Mouse (Mus musculus) gastrocnemius, postnatal 36 days (tissue): ENCODE data around the gene Tmcc3. TPM values are rescaled to one million over a fixed set of nuclear protein-coding genes. Genes with fewer than 3 reads are reported as not detected.

ENCODE experiments used
- DNase-seq, 2 experiments: peaks; one replicate each; pipeline ENCODE4 v3.0.0; 2022
- intact Hi-C: fragments of 180-260 bp; cut with DNase I; formaldehyde crosslinking; loops from one replicate; pipeline ENCODE4 v1.15.1; 2025
- total RNA-seq, 2 experiments: library from RNA; stranded (reverse); gene quantifications; 2 replicates each; pipeline ENCODE4 v1.2.3; 2021

Gene Tmcc3
- total RNA-seq, 2 experiments from 2014 or later = 17.3 to 19.3 TPM

DNA sequence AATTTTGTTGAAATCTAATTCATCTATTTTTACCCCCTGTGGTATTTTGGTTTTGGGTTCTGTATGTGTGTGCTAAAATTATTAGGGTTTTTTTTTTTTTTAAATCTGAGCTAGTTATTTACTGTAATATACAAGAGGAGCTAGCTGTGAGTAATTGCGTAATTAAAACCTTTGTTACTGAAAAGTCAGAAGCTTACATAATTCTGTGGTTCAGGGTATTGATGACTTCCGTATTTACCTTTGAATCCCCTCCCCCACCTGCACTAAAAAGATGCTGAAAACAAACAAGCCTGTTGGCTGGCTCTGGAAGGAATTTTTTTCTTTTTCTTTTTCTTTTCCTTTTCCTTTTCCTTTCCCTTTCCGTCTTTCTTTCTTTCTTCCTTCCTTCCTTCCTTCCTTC lies 42.7 kb downstream of the Tmcc3 start:
- intact Hi-C loops = no loop called here
- no peak for DNase-seq

DNA sequence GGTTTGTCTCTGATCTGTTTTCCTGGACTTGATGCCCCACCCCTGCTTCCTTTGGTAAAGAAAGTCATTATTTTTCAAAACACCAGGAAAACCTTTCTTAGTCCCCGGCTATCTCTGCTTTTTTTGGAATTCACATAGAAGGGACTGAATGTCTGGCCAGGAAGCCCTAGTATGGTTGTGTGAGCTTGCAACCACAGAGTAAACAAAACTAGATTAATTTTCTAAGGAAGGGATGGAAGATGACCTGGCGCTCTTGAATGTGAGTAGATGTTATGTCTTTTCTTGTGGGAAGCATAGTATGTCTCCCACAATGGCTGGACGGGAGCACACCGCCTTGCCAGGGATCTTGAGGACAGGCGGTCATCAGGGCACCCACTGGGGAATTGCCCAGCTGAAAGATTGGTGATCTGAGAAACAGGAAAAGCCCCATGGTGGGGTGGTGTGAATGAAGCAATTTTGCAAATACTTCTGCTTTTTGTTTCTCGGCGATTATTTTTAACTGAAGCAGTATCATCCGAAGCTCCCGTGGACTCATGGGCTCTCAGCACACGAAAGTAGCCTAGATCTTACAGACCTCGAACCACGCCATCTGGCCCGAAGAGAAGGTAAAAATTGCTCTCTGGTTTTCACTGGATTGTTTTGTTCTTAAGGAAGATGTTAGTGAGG lies 44.9 kb downstream of the Tmcc3 start:
- intact Hi-C loops = no loop called here
- DNase-seq = no peak

DNA sequence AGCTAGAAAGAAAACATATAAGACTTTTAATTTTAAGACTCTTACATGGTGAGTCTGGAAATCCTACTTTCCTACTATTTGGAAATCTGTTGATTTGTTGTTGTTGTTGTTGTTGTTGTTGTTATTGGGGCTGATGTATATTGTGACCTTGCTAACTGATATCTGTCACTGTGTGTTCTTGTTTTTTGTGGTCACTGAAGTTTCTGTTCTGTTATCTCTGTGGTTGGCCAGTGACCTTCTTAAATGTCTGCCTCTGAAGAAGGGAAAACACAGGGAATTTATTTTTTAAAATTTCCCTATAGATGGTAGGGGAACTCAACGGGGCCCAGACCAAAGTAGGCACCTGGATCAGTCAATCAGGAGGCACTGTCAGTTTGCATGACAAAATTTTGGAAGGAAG lies 48.9 kb downstream of the Tmcc3 start:
- DNase-seq = no peak
- intact Hi-C loops = no loop called here

DNA sequence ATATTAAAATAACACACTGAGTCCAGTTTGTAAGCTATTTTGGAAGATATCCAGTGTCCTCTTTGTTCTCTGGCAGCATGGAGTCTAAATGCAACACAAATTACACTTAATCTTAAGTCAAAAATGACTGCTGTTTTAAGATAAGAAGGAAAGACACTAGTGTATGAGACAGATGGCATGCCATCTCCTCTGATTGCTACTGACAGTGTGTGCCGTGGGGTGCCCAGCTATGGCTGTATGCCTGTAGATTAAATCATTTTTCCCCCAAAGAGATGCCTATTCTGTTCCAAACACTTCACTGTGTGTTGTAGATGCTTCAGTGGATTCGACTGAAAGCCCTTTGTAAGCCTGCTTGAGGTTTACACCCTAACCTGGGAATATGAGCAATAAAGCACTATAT lies 59.5 kb downstream of the Tmcc3 start:
- DNase-seq = no peak
- intact Hi-C loops = no loop called here

DNA sequence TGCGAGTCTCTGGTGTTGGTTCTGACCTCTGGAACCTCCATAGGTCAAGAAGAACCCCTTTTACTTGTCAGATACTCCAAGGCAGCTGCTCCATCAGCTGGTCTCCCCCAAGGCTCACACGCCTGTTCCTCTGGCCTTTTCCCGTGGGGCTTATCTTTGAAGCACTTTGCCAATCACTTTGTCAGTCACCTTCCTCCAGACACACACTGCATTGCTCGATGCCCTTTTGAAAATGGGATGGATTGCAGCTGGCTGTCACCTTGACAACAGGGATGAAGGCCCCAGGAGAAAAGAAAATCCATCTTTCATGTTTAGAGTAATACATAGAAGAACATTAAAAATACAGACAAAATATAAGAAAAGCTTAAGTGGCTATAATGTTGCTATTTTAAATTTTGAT lies 65.2 kb downstream of the Tmcc3 start:
- DNase-seq = no peak
- intact Hi-C loops = no loop called here

DNA sequence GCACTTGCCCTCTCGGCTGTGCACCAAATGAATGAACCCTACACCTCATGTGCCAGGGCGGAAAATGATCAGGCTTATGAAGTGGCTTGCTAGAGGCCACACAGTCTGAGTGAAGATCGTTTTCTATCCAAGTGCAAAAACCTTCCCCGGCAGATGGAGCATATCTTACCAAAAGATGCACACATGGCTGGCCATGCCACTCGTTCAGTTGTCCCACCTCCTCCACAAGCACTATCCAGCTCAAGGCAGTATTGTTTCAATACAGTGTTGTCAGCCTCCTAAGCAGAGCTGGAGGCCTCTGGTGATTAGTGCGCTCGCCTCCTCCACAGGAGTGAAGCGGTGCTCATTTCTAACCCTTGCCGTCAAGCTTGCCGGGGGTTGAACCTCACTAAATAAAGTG lies 66.1 kb downstream of the Tmcc3 start:
- intact Hi-C loops = no loop called here
- no peak for DNase-seq

DNA sequence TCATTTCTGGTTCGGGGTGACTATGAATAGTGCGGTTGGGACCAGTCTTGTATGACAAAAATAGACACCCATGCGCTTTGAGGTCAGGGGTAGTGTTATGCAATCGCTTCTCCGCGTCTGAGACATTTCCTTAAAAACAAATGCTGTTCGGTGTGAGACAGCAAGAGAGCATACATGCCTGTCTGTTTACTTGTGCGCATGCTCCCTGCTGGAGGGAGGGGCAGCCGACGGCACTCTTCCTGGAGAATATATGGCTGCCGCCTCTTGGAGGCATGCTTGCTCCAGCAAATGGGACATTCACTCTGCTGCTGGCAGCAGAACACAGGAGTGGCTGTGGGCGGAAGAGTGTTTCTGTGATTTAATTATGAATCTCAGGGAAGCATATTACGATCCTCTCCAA lies 66.6 kb downstream of the Tmcc3 start:
- peak; percentile 36 to 57 for DNase-seq
- intact Hi-C loops = no loop called here

DNA sequence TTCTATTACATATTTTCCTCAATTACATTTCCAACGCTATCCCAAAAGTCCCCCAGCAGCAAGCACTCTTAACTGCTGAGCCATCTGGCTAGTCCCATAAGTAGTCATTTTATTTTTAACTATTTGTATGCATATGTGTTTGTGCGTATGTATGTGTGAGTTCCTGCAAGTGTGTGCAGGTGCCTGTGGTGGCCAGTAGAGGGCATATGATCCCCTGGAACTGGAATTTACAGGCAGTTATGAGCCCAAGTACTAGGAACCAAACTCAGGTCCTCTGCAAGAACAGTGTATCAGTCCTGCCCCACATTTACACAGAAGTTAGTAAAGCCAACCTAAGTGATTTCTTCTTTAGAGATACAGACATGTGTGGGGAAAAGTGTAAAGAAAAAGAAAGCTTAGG lies 68.3 kb downstream of the Tmcc3 start:
- no peak for DNase-seq
- intact Hi-C loops = no loop called here

DNA sequence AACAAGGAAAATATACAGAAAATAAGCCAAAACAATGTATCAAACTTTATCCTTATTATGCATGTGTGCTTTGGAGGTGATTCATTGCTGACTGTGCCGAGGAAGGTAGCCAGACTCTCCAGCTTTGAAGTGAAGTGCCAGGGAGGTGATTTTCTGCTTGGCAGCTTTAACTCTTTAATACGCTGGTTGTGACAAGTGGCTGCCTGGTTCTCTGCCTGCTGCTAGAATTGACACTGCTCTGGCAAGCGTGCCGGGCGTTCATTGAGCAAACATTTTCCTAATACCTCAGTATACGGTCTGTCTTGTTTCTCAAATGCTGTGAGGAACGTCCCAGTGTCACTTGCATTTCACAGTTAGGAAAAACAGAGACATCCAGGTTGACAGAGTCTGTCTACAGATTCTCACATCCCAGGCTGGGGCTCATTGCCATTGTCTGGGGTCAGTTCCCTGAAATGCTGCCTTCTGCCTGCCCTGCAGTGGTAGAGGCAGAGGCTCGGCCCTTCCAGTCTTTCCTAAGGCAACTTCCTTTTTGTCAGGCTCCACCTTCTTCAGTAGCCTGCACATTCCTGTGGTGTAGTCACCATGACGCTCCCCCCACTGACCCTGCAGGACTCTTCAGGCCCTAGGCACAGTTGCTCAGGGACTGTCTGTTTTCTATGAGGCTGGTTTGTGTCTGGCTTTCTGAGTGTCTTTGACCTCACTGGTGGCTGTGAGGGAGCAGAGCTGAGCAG lies 69.1 kb downstream of the Tmcc3 start:
- no peak for DNase-seq
- intact Hi-C loops = no loop called here

DNA sequence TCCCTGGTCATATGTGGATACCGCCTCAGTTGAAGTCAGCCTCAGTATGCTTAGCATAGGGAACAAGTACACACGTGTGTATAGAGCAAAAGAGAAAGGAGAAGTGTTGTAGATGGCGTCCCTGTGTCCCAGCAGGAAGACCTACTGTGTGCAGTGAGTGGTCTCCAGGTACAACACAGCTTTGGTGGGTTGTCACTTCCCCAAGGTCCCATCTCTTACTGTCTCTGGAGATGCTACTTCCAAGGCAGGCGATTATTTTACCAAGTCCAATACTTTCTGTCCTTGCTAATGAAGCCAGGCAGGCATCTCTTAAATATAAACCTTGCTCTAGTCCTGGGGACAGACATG lies 69.6 kb downstream of the Tmcc3 start:
- no peak for DNase-seq
- intact Hi-C loops = no loop called here

DNA sequence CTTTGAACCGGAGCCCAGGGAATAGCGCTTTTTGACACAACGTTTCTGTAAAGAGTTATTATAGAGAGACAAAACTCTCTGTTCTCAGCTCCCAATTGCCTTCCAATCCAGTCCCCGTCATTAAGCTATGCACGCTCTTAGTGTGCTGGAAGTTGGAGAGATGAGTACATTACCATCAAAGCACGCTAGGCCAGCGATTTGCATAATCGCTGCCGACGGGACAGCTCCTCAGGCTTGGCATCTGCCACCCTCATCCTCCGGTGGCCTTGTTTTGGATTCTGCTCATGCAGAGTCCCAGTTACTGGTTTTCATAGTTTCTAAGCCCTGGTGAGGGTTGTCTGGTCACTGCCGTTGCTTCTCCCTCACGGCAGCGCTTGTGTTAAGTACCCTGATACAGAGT lies 70.9 kb downstream of the Tmcc3 start:
- no peak for DNase-seq
- intact Hi-C loops = no loop called here

DNA sequence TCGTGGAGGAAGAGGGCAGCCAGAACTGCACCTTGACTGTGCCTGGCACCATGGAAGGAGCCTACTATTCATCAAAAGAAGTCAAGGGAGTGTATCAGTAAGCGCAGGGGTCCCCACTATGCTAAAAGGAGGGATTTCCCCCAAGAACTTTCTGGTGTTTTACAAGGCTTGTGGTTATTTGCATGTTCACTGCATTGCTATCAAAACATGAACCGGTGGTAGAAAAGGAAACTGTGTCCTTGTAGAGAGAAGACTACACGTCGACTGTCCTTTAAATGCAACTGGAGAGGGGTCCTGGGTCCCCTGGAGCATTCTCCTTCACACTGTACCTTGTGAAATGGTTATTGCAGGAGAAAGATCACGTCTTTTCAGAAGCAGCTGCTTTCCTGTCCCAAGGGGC lies 71.8 kb downstream of the Tmcc3 start:
- intact Hi-C loops = no loop called here
- no peak for DNase-seq

DNA sequence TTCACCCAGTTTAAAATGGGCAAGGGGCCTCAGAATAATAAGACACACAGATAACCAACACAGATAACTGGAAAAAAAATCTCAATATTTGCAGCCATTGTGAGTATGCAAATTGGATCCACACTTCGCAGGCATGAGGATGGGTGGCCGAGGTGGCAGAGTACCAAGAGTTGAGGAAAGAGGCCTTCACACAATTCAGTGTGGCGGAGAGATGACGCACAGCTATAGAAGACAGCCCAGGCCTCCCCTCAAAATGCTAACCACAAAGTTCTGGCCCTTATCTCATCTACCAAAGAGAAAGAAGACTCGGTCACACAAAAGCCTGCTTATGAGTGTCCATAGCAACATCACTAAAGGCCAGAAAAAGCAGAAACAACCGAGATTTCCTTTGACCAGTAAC lies 77.5 kb downstream of the Tmcc3 start:
- no peak for DNase-seq
- intact Hi-C loops = no loop called here

DNA sequence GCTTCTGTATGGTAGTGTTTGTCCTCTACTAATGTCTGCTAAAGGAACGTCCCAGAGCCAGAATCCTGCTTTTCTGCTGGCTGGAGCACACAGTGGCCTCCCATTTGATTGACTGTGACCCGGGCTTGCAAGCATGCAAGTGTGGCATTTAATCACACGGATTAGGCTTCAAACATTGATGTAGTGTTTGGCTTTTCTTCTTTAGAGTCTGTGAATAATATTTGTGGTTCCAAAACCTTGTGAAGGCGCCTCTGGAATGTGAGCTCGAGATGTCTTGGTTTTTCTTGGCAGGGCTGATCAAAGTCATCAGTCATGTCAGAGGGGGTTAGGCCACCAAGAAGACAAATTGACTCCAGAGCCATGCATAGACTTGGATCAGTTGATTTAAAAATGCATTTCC lies 79.3 kb downstream of the Tmcc3 start:
- intact Hi-C loops = no loop called here
- DNase-seq = no peak

DNA sequence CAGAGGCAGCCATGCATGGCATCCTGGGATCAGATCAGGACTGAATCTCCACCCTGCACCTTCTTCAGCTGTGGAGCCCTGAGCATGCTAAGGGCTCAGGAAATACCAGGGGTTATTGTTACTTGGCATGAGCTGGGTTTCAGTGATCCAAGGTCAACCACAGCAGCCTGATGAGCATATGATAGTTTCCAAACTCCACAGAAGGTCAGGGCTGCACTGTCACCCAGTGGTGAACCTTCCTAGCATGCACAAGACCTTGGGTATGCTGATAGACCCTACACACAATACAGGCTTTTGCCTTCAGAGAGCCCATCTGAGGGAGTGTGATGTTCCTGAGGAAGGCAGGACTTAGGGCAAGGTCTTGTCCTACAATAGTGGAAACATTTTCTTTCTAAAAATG lies 82.5 kb downstream of the Tmcc3 start:
- no peak for DNase-seq
- intact Hi-C loops = no loop called here

DNA sequence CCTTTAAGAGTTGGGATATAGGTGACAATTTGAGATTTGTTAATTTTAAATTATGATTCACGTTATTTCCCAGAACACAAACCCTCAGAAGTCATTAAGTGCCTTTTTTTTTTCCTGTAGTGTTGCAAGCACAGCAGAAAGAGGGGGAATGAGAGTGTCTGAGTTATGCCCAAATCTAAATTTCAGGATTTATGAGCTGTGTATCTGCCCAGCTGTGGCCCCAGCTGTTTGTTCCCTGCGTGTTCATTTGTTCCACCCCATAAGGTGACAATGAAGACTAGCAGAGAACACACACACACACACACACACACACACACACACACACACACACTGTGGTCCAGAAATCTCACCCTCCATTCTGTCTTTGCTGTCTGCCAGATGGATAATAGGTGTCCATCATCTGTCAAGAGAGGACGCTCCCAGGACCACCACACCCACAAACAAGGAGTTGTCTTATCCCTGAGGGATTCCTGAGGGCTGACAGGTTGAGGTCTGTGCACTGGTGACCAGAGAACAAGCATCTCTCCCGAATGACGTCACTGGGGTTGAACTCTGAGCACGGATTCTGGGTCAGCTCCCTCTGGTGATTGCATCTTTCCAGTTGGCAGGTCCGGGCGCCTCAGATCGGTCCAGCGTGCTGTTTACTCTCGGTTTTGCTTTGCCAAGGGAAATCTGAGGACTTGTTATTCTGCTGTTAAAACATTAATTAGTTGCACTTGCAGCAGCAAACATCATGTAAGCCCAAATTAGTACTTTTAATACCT lies 86.3 kb downstream of the Tmcc3 start:
- DNase-seq = peak; percentile 35 to 42
- intact Hi-C loops = no loop called here

DNA sequence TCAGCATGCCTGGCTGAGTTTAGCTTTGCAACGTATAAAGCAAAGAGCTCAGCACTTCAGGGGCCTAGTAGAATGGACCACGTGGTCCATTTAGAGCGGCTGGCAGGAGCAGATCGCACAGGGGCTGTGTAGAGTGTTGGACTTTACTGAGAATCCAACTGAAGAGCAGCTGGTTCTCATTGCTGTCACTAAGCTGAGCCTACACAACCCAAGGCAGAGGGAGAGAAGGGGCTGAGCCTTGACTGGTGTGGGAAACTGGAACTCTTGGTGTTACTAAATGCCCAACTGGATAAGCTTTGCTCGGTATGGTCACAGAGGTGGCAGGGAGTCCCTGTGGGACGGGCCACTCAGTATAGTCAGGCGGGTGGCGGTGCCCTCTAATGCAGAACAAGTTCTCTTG lies 89.1 kb downstream of the Tmcc3 start:
- intact Hi-C loops = no loop called here
- no peak for DNase-seq

DNA sequence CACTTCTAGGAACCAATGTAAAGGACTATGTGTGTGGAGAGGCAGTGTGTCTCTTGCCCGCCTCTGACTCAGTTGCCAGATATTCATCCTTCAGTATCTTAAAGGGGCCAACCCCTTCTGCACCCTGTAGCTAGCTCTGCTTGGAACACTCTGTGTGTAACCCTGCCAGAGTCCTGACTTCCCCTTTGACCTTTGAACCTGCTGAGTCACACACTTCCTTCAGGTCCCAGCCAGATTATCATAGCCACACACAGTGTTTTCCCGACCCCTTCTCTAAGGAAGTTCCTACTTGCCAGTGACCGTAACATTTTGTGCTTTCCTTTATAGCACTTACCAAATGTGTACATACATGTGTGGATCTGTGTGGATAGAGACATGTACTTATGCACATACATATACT lies 93.7 kb downstream of the Tmcc3 start:
- no peak for DNase-seq
- intact Hi-C loops = no loop called here

DNA sequence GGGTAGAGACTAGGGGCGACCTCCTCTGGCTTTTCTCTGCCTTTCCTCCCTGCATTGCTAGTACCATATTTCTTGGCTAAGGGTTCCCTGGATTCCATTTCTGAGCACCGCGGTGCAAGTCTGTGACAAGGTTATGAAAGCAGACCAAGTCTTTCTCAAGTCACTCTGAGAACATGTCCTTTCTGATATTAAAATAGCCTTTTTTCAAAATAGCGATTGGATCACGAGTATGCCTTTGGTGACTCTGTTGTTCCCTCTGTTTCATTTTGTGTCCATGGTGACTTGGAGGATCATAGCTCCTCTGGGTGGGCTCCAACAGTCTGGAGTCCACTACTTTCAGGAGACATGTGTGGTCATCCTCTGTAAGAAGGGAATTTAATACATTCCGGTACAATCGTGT lies 95.1 kb downstream of the Tmcc3 start:
- intact Hi-C loops = no loop called here
- no peak for DNase-seq

DNA sequence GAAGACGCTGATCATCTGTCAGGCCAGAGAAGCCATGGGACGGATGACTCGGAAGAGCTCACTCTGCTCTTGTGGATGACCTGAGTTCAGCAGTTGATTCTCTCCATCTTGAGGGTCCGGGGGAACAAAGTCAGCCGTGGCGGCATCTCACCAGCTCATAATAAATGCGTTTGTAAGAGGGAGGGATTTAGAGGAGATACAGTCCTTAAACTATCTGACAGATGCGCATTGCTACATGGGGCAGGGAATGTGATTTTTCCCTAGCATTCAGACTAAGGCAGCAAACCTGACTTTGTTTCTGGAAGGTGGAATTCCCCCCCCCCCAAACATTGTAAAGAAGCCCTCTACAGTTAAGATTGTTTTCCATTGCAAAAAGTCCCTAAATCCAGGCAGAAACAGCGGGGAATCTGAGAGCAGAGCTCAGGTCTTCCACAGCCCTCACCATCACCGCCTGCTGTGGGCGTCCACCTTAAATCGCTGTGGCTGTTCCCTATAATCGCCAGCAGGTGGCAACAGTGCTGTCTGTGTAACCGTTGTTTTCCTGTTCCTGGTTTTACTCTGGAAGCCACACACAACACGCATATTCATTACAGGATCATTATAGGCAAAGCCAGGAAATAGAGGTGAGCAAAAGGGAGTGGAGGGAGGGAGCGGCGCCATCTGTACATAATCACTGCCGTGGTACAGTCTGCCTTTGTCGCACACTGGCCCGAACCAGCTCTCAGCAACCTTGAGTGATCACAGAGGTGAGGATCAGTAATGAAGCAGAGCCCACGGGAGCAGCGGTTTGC lies 96.8 kb downstream of the Tmcc3 start:
- intact Hi-C loops = loop anchor here (2.0 kb wide), 1 partner anchor 200 kb away; no protein-coding TSS in a partner anchor
- peak; percentile 61 to 68 for DNase-seq

DNA sequence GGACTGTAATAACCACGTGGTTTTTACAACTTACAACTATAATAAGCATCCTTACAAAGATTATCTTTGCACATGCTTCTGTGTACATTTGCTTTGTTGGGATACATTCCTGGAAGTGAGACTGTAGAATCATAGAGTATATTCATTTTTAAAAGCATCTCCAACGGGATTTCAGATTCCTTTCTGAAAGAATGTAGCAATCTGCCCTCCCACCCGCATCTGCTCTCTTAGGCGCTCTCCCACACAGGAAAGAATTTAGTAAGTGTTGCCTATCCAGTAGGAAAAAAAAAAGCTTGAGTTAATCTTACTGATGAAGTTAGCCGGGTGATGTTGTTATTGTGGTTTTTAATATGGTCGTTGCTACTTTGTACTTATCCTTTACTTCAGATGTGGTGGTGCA lies 97.9 kb downstream of the Tmcc3 start:
- intact Hi-C loops = loop anchor here (2.0 to 5.0 kb wide), 3 partner anchors 48 to 199 kb away; no protein-coding TSS in a partner anchor

More for the DNA sequence above, 97.9 kb downstream of the Tmcc3 start:
- DNase-seq = no peak
